Mouse (Mus musculus): ENCODE data around the gene Gopc.
"Not testable (repeated sequence)": the region's sequence is repeated elsewhere in the genome, so short reads cannot be mapped to it uniquely, and the experiment has no call there.

Gopc gene

GRCm38 (mm10) chr10:52298568-52298967 lies 83.4 kb downstream of the Gopc start:
- DNase-seq (ENCODE audit: low spot score in 2 of 2): not testable (repeated sequence)

GRCm38 (mm10) chr10:52295934-52296333 lies 86.0 kb downstream of the Gopc start:
- DNase-seq (ENCODE audit: low spot score in 2 of 2): no peak

GRCm38 (mm10) chr10:52293921-52294577 lies 87.9 kb downstream of the Gopc start:
- DNase-seq (ENCODE audit: low spot score in 2 of 2): no peak

- DNase-seq (ENCODE audit: low spot score in 2 of 2): not testable (repeated sequence)
Observed at GRCm38 (mm10) chr10:52292391-52292790, 89.5 kb downstream of the Gopc start.

- DNase-seq (ENCODE audit: low spot score in 2 of 2): no peak
Observed at GRCm38 (mm10) chr10:52289261-52289660, 92.7 kb downstream of the Gopc start.

- DNase-seq (ENCODE audit: low spot score in 2 of 2): no peak
Observed at GRCm38 (mm10) chr10:52287852-52288533, 93.9 kb downstream of the Gopc start.
